Mouse (Mus musculus) embryonic facial prominence, embryonic 14.5 days (tissue): ENCODE results near the gene Kcng4. TPM values are rescaled to one million over a fixed set of nuclear protein-coding genes. Genes with fewer than 3 reads are reported as not detected.

Source experiments
- ATAC-seq: fragments of 200-750 bp; cut with Nextera tagmentation; 2 replicates; pipeline ENCODE4 v1.8.0; 2017; ENCODE audit warnings: low read depth, moderate number of reproducible peaks, moderate TSS enrichment
- DNase-seq: peaks from one replicate; pipeline ENCODE4 v3.0.0-alpha.2; 2015; ENCODE audit warnings: low spot score
- H3K27ac ChIP-seq: fragments of 300-500 bp; sonication (generic); replicated peaks from 2 replicates; pipeline ENCODE4 v1.5.1; 2014; ENCODE audit warnings: low read depth, mild to moderate bottlenecking, low read length, moderate library complexity
- H3K27me3 ChIP-seq: fragments of 300-500 bp; sonication (generic); replicated peaks from 2 replicates; pipeline ENCODE4 v1.6.1; 2014; ENCODE audit warnings: low read length; ENCODE audit not compliant: control insufficient read depth, insufficient read depth
- H3K36me3 ChIP-seq: fragments of 300-500 bp; sonication (generic); 2 replicates; pipeline ENCODE4 v1.6.1; 2014; ENCODE audit warnings: low read length, mixed read lengths; ENCODE audit not compliant: control insufficient read depth, insufficient read depth
- H3K4me1 ChIP-seq: fragments of 300-500 bp; sonication (generic); 2 replicates; pipeline ENCODE4 v1.6.1; 2014; ENCODE audit warnings: antibody characterized with exemption, low read length; ENCODE audit not compliant: control insufficient read depth, insufficient read depth
- H3K4me2 ChIP-seq: fragments of 300-500 bp; sonication (generic); 2 replicates; pipeline ENCODE4 v1.6.1; 2014; ENCODE audit warnings: low read depth, mild to moderate bottlenecking, low read length, moderate library complexity, mixed read lengths
- H3K4me3 ChIP-seq: fragments of 300-500 bp; sonication (generic); 2 replicates; pipeline ENCODE4 v1.5.1; 2014; ENCODE audit warnings: low read depth, mild to moderate bottlenecking, low read length
- H3K9ac ChIP-seq: fragments of 300-500 bp; sonication (generic); 2 replicates; pipeline ENCODE4 v1.6.1; 2014; ENCODE audit warnings: low read depth, mild to moderate bottlenecking, low read length, moderate library complexity, mixed read lengths
- H3K9me3 ChIP-seq: fragments of 300-500 bp; sonication (generic); 2 replicates; pipeline ENCODE4 v1.6.1; 2016; ENCODE audit warnings: low read length; ENCODE audit not compliant: control insufficient read depth
- WGBS: fragments of 180-500 bp; shearing (Covaris S2); extraction: QIAGEN DNeasy Blood & Tissue Kit; methylation state at CpG from one replicate; pipeline ENCODE4 v1.1.7; 2014; 5-methylcytosine and 5-hydroxymethylcytosine counted together
- polyA plus RNA-seq: library from polyadenylated mRNA; unstranded; fragments of >200 nt; fragmentation: Nextera tagmentation; extraction: Ambion mirVana; gene quantifications from 2 replicates; pipeline ENCODE4 v1.2.1, GENCODE M21; 2014

The Kcng4 gene
- polyA plus RNA-seq: 0.28 and 0.48 TPM in 2 replicates

DNA sequence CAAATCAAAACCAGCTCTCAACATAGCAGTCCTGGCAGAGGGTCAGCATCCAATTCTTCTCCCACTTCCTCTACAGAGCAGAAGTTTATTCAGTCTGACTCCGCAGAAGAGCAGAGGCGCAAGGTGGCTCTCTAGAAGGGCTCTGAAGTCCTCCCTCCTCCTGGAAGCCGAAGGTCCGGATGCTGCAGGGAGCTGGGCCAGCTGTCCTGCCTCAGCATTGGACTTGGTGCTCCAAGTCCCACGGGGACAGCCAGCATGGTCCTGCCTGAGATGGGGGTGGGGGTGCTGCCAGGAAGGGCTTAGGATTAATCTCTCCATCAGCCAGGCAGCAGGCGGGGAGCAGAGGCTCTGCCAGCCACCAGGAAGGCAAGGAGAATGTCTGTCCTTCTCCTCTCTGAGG, at the start of gene Kcng4:
Gene Kcng4, minus strand, starts transcription at position 303 of the 400 bp plus-strand sequence.
- DNase-seq: peak; percentile 35

DNA sequence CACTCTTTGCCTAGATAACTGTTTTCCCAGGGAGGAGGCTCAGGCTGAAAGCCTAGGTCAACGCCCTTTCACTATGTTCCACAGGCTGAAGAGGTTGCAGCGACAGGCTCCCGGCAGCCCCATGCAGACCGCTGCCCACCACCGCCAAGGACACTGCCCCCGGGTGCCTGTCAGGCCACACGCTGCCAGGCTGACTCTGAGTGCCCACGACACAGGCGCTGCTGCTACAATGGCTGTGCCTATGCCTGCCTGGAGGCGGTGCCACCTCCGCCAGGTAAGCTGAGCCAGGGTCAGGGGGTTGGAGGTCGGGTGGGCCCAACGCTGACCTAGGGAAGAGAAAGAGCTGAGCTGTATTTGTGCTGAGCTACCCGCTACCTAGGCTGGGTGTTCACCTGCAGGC, 43.7 kb upstream of the Kcng4 start:
- Histone ChIP-seq H3K4me3 (no peak overlapping the region), H3K27me3 (no peaks in the 10 kb centered on the region), H3K36me3 (no peaks in the 10 kb centered on the region), H3K9ac (no peak overlapping the region), H3K4me1 (no peaks in the 10 kb centered on the region), H3K9me3 (no peaks in the 10 kb centered on the region), H3K27ac (no peak overlapping the region), H3K4me2 (no peak overlapping the region)
- DNase-seq (no peak), ATAC-seq (no peak)
- 73% methylated on average over 13 of the region's 14 CpGs for WGBS

More for the DNA sequence above, at the start of gene Kcng4:
- peaks cover 11% of the 10 kb centered on the region; the same call in 1 of the 2 replicates for H3K27me3 ChIP-seq
- H3K4me2 ChIP-seq: no peak within 1 kb of the TSS; the same call in 1 of the 2 replicates
- 24% methylated on average over 6 of the region's 6 CpGs for WGBS
- no peak within 1 kb of the TSS; the same call in 1 of the 2 replicates for H3K27ac ChIP-seq
- ATAC-seq: 0 out of 2 replicates have a peak, but pooled peaks have one; percentile 41
- peaks cover 7% of the 10 kb centered on the region; the same call in 1 of the 2 replicates for H3K4me1 ChIP-seq
- H3K9me3 ChIP-seq: no peaks in the 10 kb centered on the region
- H3K9ac ChIP-seq: no peak within 1 kb of the TSS
- no peaks in the 10 kb centered on the region for H3K36me3 ChIP-seq
- H3K4me3 ChIP-seq: no peak within 1 kb of the TSS

DNA sequence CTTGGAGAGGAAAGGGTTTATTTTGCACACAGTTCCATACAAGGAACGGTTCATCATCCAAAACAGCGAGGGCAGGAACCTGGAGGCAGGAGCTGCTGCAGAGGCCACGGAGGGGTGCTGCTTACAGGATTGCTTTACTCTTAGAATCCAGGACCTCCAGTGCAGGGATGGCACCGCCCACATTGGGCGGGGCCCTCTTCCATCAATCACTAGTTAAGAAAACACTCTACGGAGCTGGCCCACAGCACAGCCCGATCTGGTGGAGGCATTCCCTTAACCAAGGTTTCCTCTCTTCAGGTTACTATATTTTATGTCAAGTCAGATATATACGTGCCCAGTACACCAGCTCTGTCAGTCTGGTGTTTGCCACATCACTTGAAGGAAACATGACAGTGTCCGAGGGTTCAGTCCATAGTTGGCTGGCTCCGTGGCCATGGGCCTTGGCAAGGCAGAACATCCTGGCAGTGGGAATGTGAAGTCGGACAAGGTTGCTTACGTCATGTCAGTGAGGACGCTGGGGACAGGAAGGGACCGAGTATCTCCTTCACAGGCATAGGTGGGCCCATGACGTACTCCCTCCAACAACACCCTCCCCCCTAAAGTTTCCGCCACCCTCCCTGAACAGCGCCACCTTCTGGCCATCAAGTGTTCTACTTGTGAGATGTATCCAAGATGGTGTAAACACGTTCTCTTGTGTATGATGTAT, 42.8 kb upstream of the Kcng4 start:
- Histone ChIP-seq H3K9me3 (no peaks in the 10 kb centered on the region), H3K36me3 (no peaks in the 10 kb centered on the region), H3K4me1 (no peaks in the 10 kb centered on the region), H3K4me2 (peak overlapping the region; percentile 35), H3K27me3 (no peaks in the 10 kb centered on the region), H3K9ac (no peak overlapping the region), H3K4me3 (peak overlapping the region; percentile 18; the same call in 1 of the 2 replicates), H3K27ac (no peak overlapping the region)
- peak; percentile 64 for ATAC-seq
- peak; percentile 67 for DNase-seq
- WGBS: 10% methylated on average over 18 of the region's 18 CpGs

DNA sequence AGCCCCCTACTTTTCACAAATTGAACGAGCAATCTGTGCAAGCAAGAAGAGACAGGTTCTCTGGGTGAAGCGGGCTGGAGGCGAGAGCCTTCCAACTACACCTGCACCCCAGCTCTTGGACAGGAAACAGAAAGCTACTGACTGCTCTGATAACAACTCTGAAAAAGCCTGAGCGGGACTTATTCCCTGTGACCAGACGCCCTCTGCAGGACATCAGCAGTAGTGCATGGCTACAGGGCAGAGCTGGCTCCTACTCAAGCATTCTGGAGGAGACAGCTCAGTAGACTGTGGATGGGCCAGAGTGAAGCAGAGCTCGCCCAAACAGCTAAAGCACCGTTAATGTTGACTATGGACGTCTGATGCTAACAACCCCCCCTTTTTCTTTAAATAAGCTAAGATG, 40.9 kb upstream of the Kcng4 start:
- ATAC-seq (0 out of 2 replicates have a peak, but pooled peaks have one; percentile 45), DNase-seq (peak; percentile 88)
- H3K36me3 ChIP-seq: no peaks in the 10 kb centered on the region
- 22% methylated on average over 8 of the region's 8 CpGs for whole genome bisulfite sequencing
- H3K4me2 ChIP-seq: no peak overlapping the region
- no peak overlapping the region for H3K27ac ChIP-seq
- H3K4me3 ChIP-seq: no peak overlapping the region
- no peaks in the 10 kb centered on the region for H3K27me3 ChIP-seq
- H3K9me3 ChIP-seq: no peaks in the 10 kb centered on the region
- no peaks in the 10 kb centered on the region for H3K4me1 ChIP-seq
- H3K9ac ChIP-seq: no peak overlapping the region

DNA sequence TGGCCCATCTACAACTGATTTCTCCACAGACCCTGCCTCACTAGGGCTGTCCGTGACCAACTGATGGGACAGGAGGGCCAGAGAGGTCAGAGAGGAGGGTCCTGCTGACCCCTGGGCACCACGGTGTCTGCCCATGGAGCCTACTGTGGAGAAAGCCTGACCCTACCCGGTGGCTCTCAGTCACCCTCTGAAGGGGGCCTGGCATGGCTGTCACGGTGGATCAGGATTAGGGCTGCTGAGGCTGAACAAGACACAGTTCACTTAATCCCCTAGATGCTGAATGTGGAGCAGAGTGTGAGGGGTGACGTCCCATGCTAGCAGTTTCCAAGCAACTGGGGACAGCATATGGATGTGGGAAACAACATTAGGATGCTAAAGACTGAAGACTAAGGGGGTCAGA, 40.0 kb upstream of the Kcng4 start:
- ATAC-seq (no peak), DNase-seq (no peak)
- no peaks in the 10 kb centered on the region for H3K9me3 ChIP-seq

DNA sequence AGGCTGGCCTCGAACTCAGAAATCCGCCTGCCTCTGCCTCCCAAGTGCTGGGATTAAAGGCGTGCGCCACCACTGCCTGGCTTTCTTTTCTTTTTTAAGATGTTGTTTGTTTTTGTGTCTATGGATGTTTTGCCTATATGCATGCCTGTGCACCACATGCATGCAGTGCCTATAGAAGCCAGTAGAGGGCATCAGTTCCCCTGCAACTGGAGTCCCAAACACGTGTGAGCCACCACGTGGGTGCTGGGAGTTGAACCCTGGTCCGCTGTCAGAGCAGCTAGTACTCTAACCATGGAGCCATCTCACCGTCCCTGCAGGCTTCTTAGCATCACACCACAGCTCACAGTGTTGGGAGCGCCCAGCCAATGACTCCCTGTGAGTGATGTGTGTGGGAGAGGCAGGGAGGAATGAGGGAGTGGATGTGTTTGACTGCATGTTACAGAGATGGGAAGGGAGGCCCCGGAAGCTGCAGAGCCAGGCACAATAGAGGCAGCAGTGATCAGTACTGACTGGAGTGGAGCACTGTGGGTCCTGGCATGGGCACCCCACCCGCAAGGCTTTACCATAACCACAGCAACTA, 38.6 kb upstream of the Kcng4 start:
- DNase-seq: no peak
- WGBS: 77% methylated on average over 10 of the region's 11 CpGs
- Histone ChIP-seq H3K4me2 (no peak overlapping the region), H3K36me3 (no peaks in the 10 kb centered on the region), H3K27ac (no peak overlapping the region), H3K27me3 (no peaks in the 10 kb centered on the region), H3K9me3 (no peaks in the 10 kb centered on the region), H3K4me1 (no peaks in the 10 kb centered on the region), H3K9ac (no peak overlapping the region), H3K4me3 (no peak overlapping the region)
- no peak for ATAC-seq

More for the DNA sequence above, 40.0 kb upstream of the Kcng4 start:
- no peaks in the 10 kb centered on the region for H3K27me3 ChIP-seq
- no peaks in the 10 kb centered on the region for H3K4me1 ChIP-seq
- H3K4me3 ChIP-seq: no peak overlapping the region
- 69% methylated on average over 5 of the region's 5 CpGs for WGBS
- no peak overlapping the region for H3K27ac ChIP-seq
- no peak overlapping the region for H3K9ac ChIP-seq
- H3K36me3 ChIP-seq: no peaks in the 10 kb centered on the region
- H3K4me2 ChIP-seq: no peak overlapping the region

DNA sequence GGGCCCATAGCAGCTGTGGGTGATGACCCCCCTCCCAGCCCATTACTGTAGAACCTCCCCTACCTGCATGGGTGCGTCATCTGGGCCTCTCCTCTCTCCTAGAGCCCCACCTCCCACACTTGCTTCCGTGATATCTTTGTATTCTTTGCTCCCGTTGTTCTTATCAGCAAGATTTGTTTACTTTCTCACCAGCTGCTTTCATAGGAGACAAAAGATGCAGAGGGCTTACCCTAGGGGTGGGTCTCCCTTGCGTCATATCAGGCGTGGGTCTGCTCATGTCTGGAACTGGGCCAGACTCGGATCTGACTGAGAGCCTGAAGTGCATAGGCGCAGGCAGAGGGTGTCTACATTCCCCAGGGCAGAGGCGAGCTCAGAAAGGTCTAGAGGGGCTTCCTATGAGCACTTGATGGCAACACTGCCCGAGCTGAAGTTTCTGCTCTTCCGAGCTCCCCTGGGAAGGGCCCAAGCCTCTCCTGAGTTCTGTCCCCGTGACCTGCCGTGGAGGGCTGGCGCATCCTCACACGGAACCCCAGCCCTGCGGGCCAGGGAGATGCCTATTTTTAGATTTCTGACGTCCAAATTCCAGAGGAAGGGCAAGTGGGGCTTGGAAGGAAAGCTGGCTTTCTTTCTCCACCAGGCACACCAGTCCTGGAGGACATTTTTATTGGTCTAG, 35.1 kb upstream of the Kcng4 start:
- Histone ChIP-seq H3K4me2 (no peak overlapping the region), H3K36me3 (no peaks in the 10 kb centered on the region), H3K4me3 (no peak overlapping the region), H3K4me1 (no peaks in the 10 kb centered on the region), H3K9ac (no peak overlapping the region), H3K27ac (no peak overlapping the region), H3K9me3 (no peaks in the 10 kb centered on the region), H3K27me3 (0 out of 2 replicates have a peak, but pooled peaks cover 3% of the 10 kb centered on the region)
- WGBS: 49% methylated on average over 16 of the region's 16 CpGs
- DNase-seq (peak; percentile 36), ATAC-seq (peak; percentile 32; the same call in 1 of the 2 replicates)

DNA sequence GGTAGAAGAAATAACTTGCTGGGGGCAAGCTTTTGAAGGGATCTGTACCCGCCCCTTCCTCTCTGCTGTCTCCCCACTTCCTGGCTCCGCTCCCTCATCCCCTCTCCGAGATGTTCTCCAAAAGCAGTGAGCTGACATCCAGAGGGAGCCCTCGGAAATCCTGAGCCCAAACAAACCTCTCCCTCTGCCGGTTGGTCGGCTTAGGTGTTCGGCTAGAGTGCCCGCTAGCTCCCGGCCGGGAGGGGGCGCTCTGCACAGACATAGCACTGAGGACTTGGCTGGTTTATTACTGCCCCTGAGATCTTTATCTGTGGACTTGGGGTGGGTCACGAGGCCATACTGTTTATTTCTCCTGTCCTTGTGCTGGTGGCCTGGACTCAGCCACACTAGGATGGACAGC, 33.8 kb upstream of the Kcng4 start:
- no peak overlapping the region for H3K4me2 ChIP-seq
- 50% methylated on average over 12 of the region's 12 CpGs for WGBS

More for the DNA sequence above, 33.8 kb upstream of the Kcng4 start:
- DNase-seq: no peak
- Histone ChIP-seq H3K27ac (no peak overlapping the region), H3K4me1 (no peaks in the 10 kb centered on the region), H3K4me3 (no peak overlapping the region), H3K9ac (no peak overlapping the region), H3K9me3 (no peaks in the 10 kb centered on the region), H3K36me3 (no peaks in the 10 kb centered on the region), H3K27me3 (0 out of 2 replicates have a peak, but pooled peaks cover 3% of the 10 kb centered on the region)
- no peak for ATAC-seq
